Mouse (Mus musculus): Measurements from ENCODE around the gene Enthd1. TPM values are rescaled to one million over a fixed set of nuclear protein-coding genes. Genes with fewer than 3 reads are reported as not detected.

Enthd1 gene
- polyA plus RNA-seq, 2 experiments: not detected

- TF ChIP-seq CTCF (IDR thresholded peaks at IDR 0.05; ENCODE audit: low read depth): no peak
- 39% methylated on average over 7 of the region's 7 CpGs for WGBS (ENCODE audit: insufficient replicate concordance)
- Histone ChIP-seq H3K4me2 (ENCODE audit: low read depth) (no peak overlapping the region), H3K4me1 (replicated peaks; ENCODE audit: control insufficient read depth in 2 of 2, insufficient read depth in 2 of 2, low read length in 1 of 2) (no peaks in the 10 kb centered on the region), H3K4me3 (ENCODE audit: insufficient read depth in 1 of 2, low read depth in 2 of 2, low read length in 2 of 2) (no peak overlapping the region), H3K27ac (no peak overlapping the region), H3K27me3 (ENCODE audit: control insufficient read depth, insufficient read depth, low read length) (peaks cover 21% of the 10 kb centered on the region), H3K36me3 (replicated peaks; ENCODE audit: control insufficient read depth, insufficient read depth, low read depth) (no peaks in the 10 kb centered on the region), H3K9ac (replicated peaks) (no peak overlapping the region), H3K9me3 (ENCODE audit: control insufficient read depth, low read length) (no peaks in the 10 kb centered on the region)
- no peak for DNase-seq (ENCODE audit: low read depth in 3 of 3, low spot score in 3 of 3)
- ATAC-seq (ENCODE audit: insufficient read depth): no peak
Measured at GRCm38 (mm10) chr15:80571611-80572010, 6.7 kb upstream of the Enthd1 start.

- DNase-seq (ENCODE audit: low read depth in 3 of 3, low spot score in 3 of 3) (no peak), ATAC-seq (ENCODE audit: insufficient read depth) (no peak)
- Histone ChIP-seq H3K9me3 (ENCODE audit: control insufficient read depth, low read length) (no peaks in the 10 kb centered on the region), H3K27ac (no peak overlapping the region), H3K36me3 (replicated peaks; ENCODE audit: control insufficient read depth, insufficient read depth, low read depth) (no peaks in the 10 kb centered on the region), H3K9ac (replicated peaks) (no peak overlapping the region), H3K27me3 (ENCODE audit: control insufficient read depth, insufficient read depth, low read length) (peaks cover 14% of the 10 kb centered on the region), H3K4me2 (ENCODE audit: low read depth) (no peak overlapping the region), H3K4me1 (replicated peaks; ENCODE audit: control insufficient read depth in 2 of 2, insufficient read depth in 2 of 2, low read length in 1 of 2) (no peaks in the 10 kb centered on the region), H3K4me3 (ENCODE audit: insufficient read depth in 1 of 2, low read depth in 2 of 2, low read length in 2 of 2) (no peak overlapping the region)
- 62% methylated on average over 1 of the region's 1 CpGs for WGBS (ENCODE audit: insufficient replicate concordance)
- TF ChIP-seq EP300 (IDR thresholded peaks at IDR 0.05; ENCODE audit: low read depth) (no peak), CTCF (IDR thresholded peaks at IDR 0.05; ENCODE audit: low read depth) (no peak)
Measured at GRCm38 (mm10) chr15:80570226-80570625, 5.3 kb upstream of the Enthd1 start.

GRCm38 (mm10) chr15:80569205-80569604 is 4.2 kb upstream of the Enthd1 start:
- H3K4me1 ChIP-seq (replicated peaks; ENCODE audit: control insufficient read depth in 2 of 2, insufficient read depth in 2 of 2, low read length in 1 of 2): no peaks in the 10 kb centered on the region
- H3K27me3 ChIP-seq (ENCODE audit: control insufficient read depth, insufficient read depth, low read length): peaks cover 14% of the 10 kb centered on the region
- H3K36me3 ChIP-seq (replicated peaks; ENCODE audit: control insufficient read depth, insufficient read depth, low read depth): no peaks in the 10 kb centered on the region
- ATAC-seq (ENCODE audit: insufficient read depth) (no peak), DNase-seq (ENCODE audit: low read depth in 3 of 3, low spot score in 3 of 3) (no peak)
- no peak overlapping the region for H3K4me3 ChIP-seq (ENCODE audit: insufficient read depth in 1 of 2, low read depth in 2 of 2, low read length in 2 of 2)
- H3K9me3 ChIP-seq (ENCODE audit: control insufficient read depth, low read length): no peaks in the 10 kb centered on the region
- TF ChIP-seq CTCF (IDR thresholded peaks at IDR 0.05; ENCODE audit: low read depth) (no peak), EP300 (IDR thresholded peaks at IDR 0.05; ENCODE audit: low read depth) (no peak)
- H3K9ac ChIP-seq (replicated peaks): no peak overlapping the region
- no peak overlapping the region for H3K4me2 ChIP-seq (ENCODE audit: low read depth)
- no peak overlapping the region for H3K27ac ChIP-seq
- 47% methylated on average over 7 of the region's 7 CpGs for WGBS (ENCODE audit: insufficient replicate concordance)

- no peaks in the 10 kb centered on the region for H3K4me1 ChIP-seq (replicated peaks; ENCODE audit: control insufficient read depth in 2 of 2, insufficient read depth in 2 of 2, low read length in 1 of 2)
- peaks cover 14% of the 10 kb centered on the region for H3K27me3 ChIP-seq (ENCODE audit: control insufficient read depth, insufficient read depth, low read length)
- H3K4me3 ChIP-seq (ENCODE audit: insufficient read depth in 1 of 2, low read depth in 2 of 2, low read length in 2 of 2): no peak overlapping the region
- no peak overlapping the region for H3K9ac ChIP-seq (replicated peaks)
- ATAC-seq (ENCODE audit: insufficient read depth): no peak
- WGBS (ENCODE audit: insufficient replicate concordance): 62% methylated on average over 4 of the region's 4 CpGs
- H3K4me2 ChIP-seq (ENCODE audit: low read depth): no peak overlapping the region
- H3K9me3 ChIP-seq (ENCODE audit: control insufficient read depth, low read length): no peaks in the 10 kb centered on the region
- TF ChIP-seq CTCF (IDR thresholded peaks at IDR 0.05; ENCODE audit: low read depth) (no peak), EP300 (IDR thresholded peaks at IDR 0.05; ENCODE audit: low read depth) (no peak)
- no peak for DNase-seq (ENCODE audit: low read depth in 3 of 3, low spot score in 3 of 3)
- H3K27ac ChIP-seq: no peak overlapping the region
- H3K36me3 ChIP-seq (replicated peaks; ENCODE audit: control insufficient read depth, insufficient read depth, low read depth): no peaks in the 10 kb centered on the region
Measured at GRCm38 (mm10) chr15:80567731-80568130, 2.8 kb upstream of the Enthd1 start.

- Histone ChIP-seq H3K4me2 (ENCODE audit: low read depth) (no peak overlapping the region), H3K4me3 (ENCODE audit: insufficient read depth in 1 of 2, low read depth in 2 of 2, low read length in 2 of 2) (no peak overlapping the region), H3K9me3 (ENCODE audit: control insufficient read depth, low read length) (no peaks in the 10 kb centered on the region), H3K4me1 (replicated peaks; ENCODE audit: control insufficient read depth in 2 of 2, insufficient read depth in 2 of 2, low read length in 1 of 2) (no peaks in the 10 kb centered on the region), H3K36me3 (replicated peaks; ENCODE audit: control insufficient read depth, insufficient read depth, low read depth) (no peaks in the 10 kb centered on the region), H3K27ac (no peak overlapping the region), H3K9ac (replicated peaks) (no peak overlapping the region), H3K27me3 (ENCODE audit: control insufficient read depth, insufficient read depth, low read length) (peaks cover 9% of the 10 kb centered on the region)
- 62% methylated on average over 3 of the region's 3 CpGs for WGBS (ENCODE audit: insufficient replicate concordance)
- TF ChIP-seq CTCF (IDR thresholded peaks at IDR 0.05; ENCODE audit: low read depth) (no peak), EP300 (IDR thresholded peaks at IDR 0.05; ENCODE audit: low read depth) (no peak)
- no peak for DNase-seq (ENCODE audit: low read depth in 3 of 3, low spot score in 3 of 3)
- no peak for ATAC-seq (ENCODE audit: insufficient read depth)
Measured at GRCm38 (mm10) chr15:80567139-80567538, 2.2 kb upstream of the Enthd1 start.

All from liver, embryonic 14.5 days (tissue).